Mouse (Mus musculus) layer of hippocampus, postnatal 14 days (tissue): ENCODE data around the gene Gm29609. TPM values are rescaled to one million over a fixed set of nuclear protein-coding genes. Genes with fewer than 3 reads are reported as not detected.
A peak's percentile ranks its signal among the peaks of the same experiment; 100 is the strongest.

Experiments
- DNase-seq, 2 experiments: peaks; one replicate each; pipeline ENCODE4 v3.0.0; 2021 to 2022; ENCODE audit warnings: low spot score in 2 of 2, mixed read lengths in 1 of 2
- total RNA-seq, 2 experiments: library from RNA; stranded (reverse); gene quantifications; 2 replicates each; pipeline ENCODE4 v1.2.3; 2021

The Gm29609 gene
- total RNA-seq, 2 experiments from 2014 or later, result 1.2 to 4.2 TPM

GRCm38 (mm10) chr5:31153516-31154151, 26.1 kb downstream of the Gm29609 start:
- DNase-seq, result no peak

DNA sequence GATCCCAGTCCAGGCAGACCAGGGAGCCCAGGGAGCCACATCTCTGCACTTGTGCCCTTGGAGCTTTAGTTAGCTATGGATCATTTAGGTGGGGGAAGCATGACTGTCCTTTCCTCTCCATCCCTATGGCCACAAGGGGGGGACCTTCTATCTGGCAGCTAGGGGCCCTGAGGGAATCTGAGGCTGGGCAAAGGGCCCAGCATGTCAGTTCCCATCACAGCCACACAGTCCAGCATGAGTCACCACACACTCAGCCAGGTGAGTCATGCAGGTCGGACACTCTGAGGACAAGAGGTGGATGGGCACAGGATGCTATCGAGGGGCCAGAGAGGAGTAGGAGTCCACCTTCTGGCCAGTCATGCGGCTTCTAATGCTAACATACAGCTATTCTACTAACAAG, 28.0 kb downstream of the Gm29609 start:
- DNase-seq, result no peak

GRCm38 (mm10) chr5:31149781-31150180, 29.9 kb downstream of the Gm29609 start:
- no peak for DNase-seq

DNA sequence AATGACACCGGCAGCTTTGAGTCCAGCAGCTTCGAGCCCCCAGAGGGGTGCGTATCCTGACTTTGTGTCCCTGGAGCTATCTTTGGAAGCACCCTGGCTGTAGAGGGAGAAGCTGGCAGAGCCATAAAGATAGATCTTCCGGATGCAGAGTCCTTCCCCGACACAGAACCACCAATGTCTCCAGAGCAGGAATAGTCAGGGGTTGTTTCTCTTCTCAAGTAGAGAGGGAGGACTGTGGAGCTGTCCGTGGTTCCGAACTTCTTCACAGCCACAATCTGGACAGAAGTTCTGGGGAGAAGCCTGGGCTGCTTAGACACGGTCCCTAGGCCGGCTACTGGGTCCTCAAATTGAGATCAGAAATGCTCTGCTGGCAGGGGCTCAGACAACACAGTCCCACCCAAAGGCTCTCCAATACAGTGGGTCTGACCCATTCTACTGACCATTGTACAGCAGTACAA, 40.7 kb downstream of the Gm29609 start:
- DNase-seq, result no peak

GRCm38 (mm10) chr5:31138241-31138967, 41.3 kb downstream of the Gm29609 start, which contains the start of gene Ucn:
Gene Ucn, minus strand, starts transcription at chr5:31138829.
- no peak for DNase-seq

DNA sequence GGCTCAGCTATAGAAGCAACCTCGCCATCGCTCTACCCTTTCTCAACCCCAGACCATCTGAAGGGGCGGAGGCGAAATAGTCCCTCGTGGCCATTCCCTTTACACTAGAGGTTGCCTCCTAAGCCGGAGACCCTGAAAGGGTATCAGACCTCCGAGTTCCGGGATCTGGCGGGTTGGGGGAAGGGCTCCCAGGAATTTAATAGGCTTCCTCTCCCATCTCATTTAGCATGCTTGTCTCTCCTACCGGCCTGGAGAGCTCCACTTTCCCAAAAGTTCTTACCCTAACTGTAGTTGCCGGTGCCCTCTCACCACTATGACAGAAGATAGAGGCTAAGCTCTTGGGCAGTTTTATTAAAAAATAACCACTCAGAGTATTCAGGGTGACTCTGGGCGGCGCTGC, 42.1 kb downstream of the Gm29609 start:
- DNase-seq, result no peak

- no peak for DNase-seq
These were observed 42.8 kb downstream of the Gm29609 start for GRCm38 (mm10) chr5:31136730-31137424.

GRCm38 (mm10) chr5:31126050-31126449, 53.7 kb downstream of the Gm29609 start:
- DNase-seq, result no peak

DNA sequence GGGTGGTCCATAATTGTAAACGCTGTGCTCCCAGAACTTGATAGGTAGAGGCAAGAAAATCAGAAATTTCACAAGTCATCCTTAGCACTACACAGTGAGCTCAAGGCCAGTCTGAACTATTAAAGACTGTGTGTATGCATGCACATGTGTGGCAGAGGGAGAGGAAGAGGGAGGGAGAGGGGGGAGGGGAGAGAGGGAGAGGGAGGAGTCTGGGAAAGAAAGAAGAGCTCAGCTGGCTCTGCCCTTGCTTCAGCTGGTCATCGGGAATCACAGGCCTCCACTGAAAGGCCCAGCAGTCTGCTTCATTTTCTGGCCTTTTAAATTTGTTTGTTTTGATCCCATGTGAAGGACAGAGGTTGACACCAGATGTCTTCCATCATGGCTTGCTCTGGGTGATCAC, 56.2 kb downstream of the Gm29609 start:
- no peak for DNase-seq

- no peak for DNase-seq
These were observed 58.6 kb downstream of the Gm29609 start for GRCm38 (mm10) chr5:31121111-31121510.

- no peak for DNase-seq
These were observed 62.8 kb downstream of the Gm29609 start for GRCm38 (mm10) chr5:31116912-31117311.

GRCm38 (mm10) chr5:31116354-31116753, 63.4 kb downstream of the Gm29609 start, which contains the start of gene Trim54:
Gene Trim54, plus strand, starts transcription at chr5:31116712.
- DNase-seq, result no peak

DNA sequence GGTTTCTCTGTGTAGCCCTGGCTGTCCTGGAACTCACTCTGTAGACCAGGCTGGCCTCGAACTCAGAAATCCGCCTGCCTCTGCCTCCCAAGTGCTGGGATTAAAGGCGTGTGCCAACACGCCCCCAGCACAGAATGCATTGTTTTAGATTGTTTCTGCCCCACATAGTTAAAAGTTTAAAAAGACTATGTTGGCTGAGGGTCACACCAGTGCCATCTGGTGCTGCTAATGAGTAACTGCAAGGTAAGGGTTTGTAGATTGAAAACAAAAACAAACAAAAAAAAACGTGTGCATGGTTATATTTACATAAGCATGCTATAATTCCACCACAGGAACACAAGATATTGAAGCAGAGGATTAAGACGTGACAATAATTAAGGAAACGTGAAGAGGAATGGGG, 68.9 kb downstream of the Gm29609 start:
- DNase-seq, result no peak

DNA sequence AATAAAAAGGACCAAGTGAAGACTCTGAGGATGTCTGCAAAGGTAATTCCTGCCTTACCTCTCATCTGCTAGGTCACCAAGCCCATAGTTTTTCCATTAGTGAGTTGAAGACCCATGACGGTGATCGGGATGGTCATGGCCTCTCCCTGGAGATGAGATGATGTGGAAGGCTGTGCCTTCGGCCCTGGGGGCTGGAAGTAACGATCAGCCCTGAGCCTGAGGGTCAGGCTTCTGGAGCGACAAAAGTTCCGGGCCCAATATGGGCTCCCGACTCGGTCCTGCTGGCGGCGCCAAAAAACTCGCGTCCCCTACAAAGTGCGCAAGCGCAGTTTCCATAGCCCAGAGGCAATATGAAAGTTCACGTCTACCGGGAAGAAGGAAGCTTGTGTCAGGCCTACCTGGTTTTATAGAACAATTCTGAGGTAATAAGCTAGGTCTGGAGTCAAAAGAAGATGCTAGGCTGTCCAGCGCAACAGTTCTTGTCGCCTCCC, 71.7 kb downstream of the Gm29609 start, which contains the start of gene Slc30a3:
Slc30a3 (minus strand) TSS at position 238 of the 491 bp plus-strand sequence.
- no peak for DNase-seq

- no peak for DNase-seq
These were observed 73.8 kb downstream of the Gm29609 start, which contains the start of gene Dnajc5g for GRCm38 (mm10) chr5:31105814-31106335. Gene Dnajc5g, plus strand, starts transcription at chr5:31106285.

DNA sequence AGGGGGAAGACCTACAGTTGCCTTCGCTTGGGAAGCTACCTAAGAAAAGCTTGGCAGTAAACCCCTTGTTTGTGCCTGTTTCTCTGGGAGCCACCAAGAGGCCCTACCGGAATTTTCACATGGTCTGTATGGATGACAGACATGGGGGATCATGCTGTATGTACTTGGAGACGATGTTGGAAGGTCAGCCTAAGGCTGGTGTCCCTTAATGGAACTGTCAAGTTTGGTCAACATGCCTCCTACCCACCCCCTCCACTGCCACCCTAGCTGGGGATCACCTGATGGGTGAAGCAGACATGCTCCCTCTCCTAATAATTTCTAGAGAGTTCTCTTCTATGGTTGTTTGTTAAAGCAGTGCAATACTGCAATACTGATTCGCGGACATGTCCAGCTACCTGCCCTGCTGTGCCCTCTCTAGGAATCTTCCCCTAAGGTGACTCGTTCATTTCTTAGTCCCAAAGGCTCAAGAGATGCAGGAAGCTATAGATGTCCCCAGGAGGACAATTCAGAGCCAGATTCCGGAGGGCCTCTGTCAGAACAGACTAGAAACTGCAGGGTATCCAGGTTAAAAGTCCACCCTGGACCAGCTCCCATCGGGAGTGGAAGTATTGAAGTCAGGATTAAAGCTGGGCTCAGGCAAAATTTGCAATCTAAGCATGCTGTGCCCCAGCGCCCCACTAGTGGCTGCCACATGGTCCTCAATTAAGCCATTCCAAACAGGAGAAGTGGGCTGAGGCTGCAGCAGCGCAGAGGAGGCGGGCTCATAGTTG, 83.8 kb downstream of the Gm29609 start:
- DNase-seq, result no peak

GRCm38 (mm10) chr5:31094799-31095691, 84.7 kb downstream of the Gm29609 start:
- peak; percentile 50 to 62 for DNase-seq
